Mouse (Mus musculus) embryonic facial prominence, embryonic 12.5 days (tissue): ENCODE data around the gene Fads3. TPM values are rescaled to one million over a fixed set of nuclear protein-coding genes. Genes with fewer than 3 reads are reported as not detected.

Experiments
- ATAC-seq: fragments of 200-750 bp; cut with Nextera tagmentation; 2 replicates; pipeline ENCODE4 v1.8.0; 2017; ENCODE audit not compliant: insufficient number of reproducible peaks, insufficient read depth, low FRiP score, low TSS enrichment
- H3K27ac ChIP-seq: fragments of 300-500 bp; sonication (generic); 2 replicates; pipeline ENCODE4 v1.5.1; 2016; ENCODE audit warnings: mild to moderate bottlenecking
- H3K27me3 ChIP-seq: fragments of 300-500 bp; sonication (generic); 2 replicates; pipeline ENCODE4 v1.6.1; 2016; ENCODE audit warnings: mild to moderate bottlenecking, moderate library complexity
- H3K36me3 ChIP-seq: fragments of 300-500 bp; sonication (generic); 2 replicates; pipeline ENCODE4 v1.6.1; 2016; ENCODE audit warnings: mild to moderate bottlenecking
- H3K4me1 ChIP-seq: fragments of 300-500 bp; sonication (generic); 2 replicates; pipeline ENCODE4 v1.6.1; 2016
- H3K4me2 ChIP-seq: fragments of 300-500 bp; sonication (generic); replicated peaks from 2 replicates; pipeline ENCODE4 v1.6.1; 2016; ENCODE audit warnings: mild to moderate bottlenecking, moderate library complexity
- H3K4me3 ChIP-seq: fragments of 300-500 bp; sonication (generic); 2 replicates; pipeline ENCODE4 v1.5.1; 2016; ENCODE audit warnings: mild to moderate bottlenecking
- H3K9ac ChIP-seq: fragments of 300-500 bp; sonication (generic); 2 replicates; pipeline ENCODE4 v1.6.1; 2016; ENCODE audit warnings: mild to moderate bottlenecking, moderate library complexity
- H3K9me3 ChIP-seq: fragments of 300-500 bp; sonication (generic); 2 replicates; pipeline ENCODE4 v1.6.1; 2016; ENCODE audit warnings: mild to moderate bottlenecking, moderate library complexity
- WGBS: fragments of 180-500 bp; shearing (Covaris S2); methylation state at CpG from one replicate; pipeline ENCODE4 v1.1.7; 2016; 5-methylcytosine and 5-hydroxymethylcytosine counted together
- polyA plus RNA-seq: library from polyadenylated mRNA; unstranded; fragments of >200 nt; fragmentation: Nextera tagmentation; extraction: Ambion mirVana; gene quantifications from 2 replicates; pipeline ENCODE4 v1.2.1, GENCODE M21; 2016

Gene Fads3
- polyA plus RNA-seq, 1 experiment from 2014 or later = 10.2 TPM

DNA sequence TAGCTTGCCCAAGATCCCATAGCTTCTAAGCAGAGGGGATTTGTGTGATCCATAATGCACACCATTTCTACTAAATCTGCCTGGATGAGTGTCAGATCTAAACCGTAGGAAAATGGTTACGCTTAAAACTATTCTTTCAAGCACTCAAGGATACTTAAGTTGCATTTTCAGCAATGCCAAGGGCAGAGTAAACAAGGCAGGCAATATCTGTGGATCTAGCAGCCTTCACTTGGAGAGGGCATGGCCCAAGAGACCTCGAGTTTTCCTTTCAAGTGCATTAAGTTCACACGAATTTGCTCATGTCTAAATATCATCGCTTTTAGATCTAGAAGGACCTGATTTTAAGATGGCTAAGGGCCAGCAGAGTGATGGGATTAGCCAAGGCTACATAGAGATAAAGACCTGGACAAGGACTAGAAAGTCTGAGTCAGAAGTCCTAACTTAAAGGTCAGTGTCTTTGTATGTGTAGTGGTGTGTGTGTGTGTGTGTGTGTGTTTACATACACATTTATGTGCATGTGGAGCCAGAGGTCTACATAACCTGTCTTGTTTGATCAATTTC, 65.8 kb downstream of the Fads3 start:
- 87% methylated on average over 5 of the region's 5 CpGs for WGBS
- Histone ChIP-seq H3K9me3 (no peaks in the 10 kb centered on the region), H3K27me3 (no peaks in the 10 kb centered on the region), H3K27ac (no peak overlapping the region), H3K9ac (no peak overlapping the region), H3K4me2 (no peak overlapping the region), H3K36me3 (no peaks in the 10 kb centered on the region), H3K4me3 (no peak overlapping the region), H3K4me1 (no peaks in the 10 kb centered on the region)
- no peak for ATAC-seq

- 100% methylated on average over 1 of the region's 1 CpGs for WGBS
- Histone ChIP-seq H3K27me3 (no peaks in the 10 kb centered on the region), H3K36me3 (no peaks in the 10 kb centered on the region), H3K4me3 (no peak overlapping the region), H3K4me2 (no peak overlapping the region), H3K9ac (0 out of 2 replicates have a peak overlapping the region, but pooled peaks have one; percentile 0), H3K9me3 (no peaks in the 10 kb centered on the region), H3K4me1 (no peaks in the 10 kb centered on the region), H3K27ac (no peak overlapping the region)
- ATAC-seq = no peak
Observed at GRCm38 (mm10) chr19:10108129-10108528, 66.8 kb downstream of the Fads3 start.

DNA sequence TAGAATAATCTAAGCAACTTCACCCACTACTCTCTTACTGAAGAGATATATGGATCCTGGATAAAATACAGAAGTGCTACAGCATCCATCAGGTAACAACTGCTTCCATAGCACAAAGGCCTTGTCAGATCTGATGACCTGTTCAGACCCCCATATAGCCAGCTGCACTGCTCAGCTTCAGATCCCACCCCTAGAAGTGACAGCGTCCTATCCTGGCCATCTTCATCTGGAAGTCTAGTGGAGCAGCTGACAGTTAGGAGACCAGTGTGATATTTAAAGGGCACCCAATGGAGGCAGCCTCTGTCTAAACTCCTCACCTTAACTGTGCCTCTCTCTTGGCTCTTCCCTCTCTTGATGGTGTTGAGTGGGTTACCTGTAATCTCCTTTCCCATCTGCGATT, 67.3 kb downstream of the Fads3 start:
- Histone ChIP-seq H3K9me3 (no peaks in the 10 kb centered on the region), H3K4me1 (no peaks in the 10 kb centered on the region), H3K36me3 (no peaks in the 10 kb centered on the region), H3K27me3 (no peaks in the 10 kb centered on the region), H3K27ac (no peak overlapping the region), H3K4me3 (no peak overlapping the region), H3K4me2 (no peak overlapping the region), H3K9ac (no peak overlapping the region)
- WGBS = 82% methylated on average over 2 of the region's 2 CpGs
- ATAC-seq = no peak

Other genes with a start within 250 kb of the Fads3 start
- gene Scgb2a2, start 194.0 kb upstream of the Fads3 start, polyA plus RNA-seq = not detected in 2 replicates
- gene Incenp, start 142.0 kb upstream of the Fads3 start, polyA plus RNA-seq = 129 and 132 TPM in 2 replicates
- 1,511 and 1,518 TPM in 2 replicates for gene Fth1, start 61.0 kb upstream of the Fads3 start, polyA plus RNA-seq
- 1.7 and 1.8 TPM in 2 replicates for gene Best1, start 39.9 kb upstream of the Fads3 start, polyA plus RNA-seq
- 48.0 and 50.0 TPM in 2 replicates for gene Rab3il1, start 39.9 kb upstream of the Fads3 start, polyA plus RNA-seq
- gene Fads2, start 60.2 kb downstream of the Fads3 start, polyA plus RNA-seq = 123 and 125 TPM in 2 replicates
- gene Fads1, start 141.3 kb downstream of the Fads3 start, polyA plus RNA-seq = 139 and 144 TPM in 2 replicates
- gene Tmem258, start 162.4 kb downstream of the Fads3 start, polyA plus RNA-seq = 389 and 410 TPM in 2 replicates
- 90.1 and 95.5 TPM in 2 replicates for gene Fen1, start 162.6 kb downstream of the Fads3 start, polyA plus RNA-seq
- 1.9 and 2.5 TPM in 2 replicates for gene Myrf, start 199.2 kb downstream of the Fads3 start, polyA plus RNA-seq